Mouse (Mus musculus) cerebellum, postnatal 25 days (tissue): ENCODE measurements around the gene Ccdc24.
A peak's percentile ranks its signal among the peaks of the same experiment; 100 is the strongest.

Source experiments
- DNase-seq, 2 experiments: peaks; one replicate each; pipeline ENCODE4 v3.0.0; 2021; ENCODE audit warnings: mixed read lengths in 2 of 2

The Ccdc24 gene

GRCm38 (mm10) chr4:117850871-117851270 is 21.5 kb downstream of the Ccdc24 start:
- DNase-seq = no peak

- DNase-seq = peak; percentile 58 to 73
These were observed 22.2 kb downstream of the Ccdc24 start for GRCm38 (mm10) chr4:117850176-117850575.

GRCm38 (mm10) chr4:117849506-117849905 is 22.9 kb downstream of the Ccdc24 start:
- DNase-seq = no peak

- no peak for DNase-seq
These were observed 23.3 kb downstream of the Ccdc24 start for GRCm38 (mm10) chr4:117849063-117849462.

- no peak for DNase-seq
These were observed 25.3 kb downstream of the Ccdc24 start for GRCm38 (mm10) chr4:117847011-117847410.

GRCm38 (mm10) chr4:117846261-117846660 is 26.1 kb downstream of the Ccdc24 start:
- no peak for DNase-seq

- DNase-seq = no peak
These were observed 27.0 kb downstream of the Ccdc24 start for GRCm38 (mm10) chr4:117845316-117845715.

GRCm38 (mm10) chr4:117844467-117844866 is 27.9 kb downstream of the Ccdc24 start:
- no peak for DNase-seq

- no peak for DNase-seq
These were observed 29.3 kb downstream of the Ccdc24 start for GRCm38 (mm10) chr4:117843101-117843500.

- DNase-seq = peak in 1 of 2 experiments; percentile 2
These were observed 30.8 kb downstream of the Ccdc24 start for GRCm38 (mm10) chr4:117841566-117841965.

- no peak for DNase-seq
These were observed 31.5 kb downstream of the Ccdc24 start for GRCm38 (mm10) chr4:117840821-117841220.

GRCm38 (mm10) chr4:117839366-117839765 is 33.0 kb downstream of the Ccdc24 start:
- DNase-seq = no peak

GRCm38 (mm10) chr4:117837271-117837670 is 35.1 kb downstream of the Ccdc24 start:
- no peak for DNase-seq

GRCm38 (mm10) chr4:117836204-117836767 is 36.1 kb downstream of the Ccdc24 start:
- peak; percentile 94 to 95 for DNase-seq

GRCm38 (mm10) chr4:117835531-117836111 is 36.7 kb downstream of the Ccdc24 start:
- DNase-seq = peak in 1 of 2 experiments; percentile 71

GRCm38 (mm10) chr4:117834845-117835530 is 37.4 kb downstream of the Ccdc24 start:
- peak; percentile 72 to 73 for DNase-seq

- no peak for DNase-seq
These were observed 37.9 kb downstream of the Ccdc24 start, which contains the start of gene Slc6a9 for GRCm38 (mm10) chr4:117834457-117834844. TSS of gene Slc6a9 (plus strand) at chr4:117834506.

- DNase-seq = no peak
These were observed 40.3 kb downstream of the Ccdc24 start for GRCm38 (mm10) chr4:117831920-117832691.

- DNase-seq = no peak
These were observed 40.9 kb downstream of the Ccdc24 start for GRCm38 (mm10) chr4:117831499-117831898.

- DNase-seq = no peak
These were observed 41.6 kb downstream of the Ccdc24 start for GRCm38 (mm10) chr4:117830801-117831200.

GRCm38 (mm10) chr4:117830124-117830551 is 42.2 kb downstream of the Ccdc24 start:
- DNase-seq = peak in 1 of 2 experiments; percentile 37

- peak; percentile 83 to 90 for DNase-seq
These were observed 42.9 kb downstream of the Ccdc24 start for GRCm38 (mm10) chr4:117829260-117830123.
